Mouse (Mus musculus): Measurements from ENCODE around the gene Adamtsl4.

Adamtsl4 gene

DNA sequence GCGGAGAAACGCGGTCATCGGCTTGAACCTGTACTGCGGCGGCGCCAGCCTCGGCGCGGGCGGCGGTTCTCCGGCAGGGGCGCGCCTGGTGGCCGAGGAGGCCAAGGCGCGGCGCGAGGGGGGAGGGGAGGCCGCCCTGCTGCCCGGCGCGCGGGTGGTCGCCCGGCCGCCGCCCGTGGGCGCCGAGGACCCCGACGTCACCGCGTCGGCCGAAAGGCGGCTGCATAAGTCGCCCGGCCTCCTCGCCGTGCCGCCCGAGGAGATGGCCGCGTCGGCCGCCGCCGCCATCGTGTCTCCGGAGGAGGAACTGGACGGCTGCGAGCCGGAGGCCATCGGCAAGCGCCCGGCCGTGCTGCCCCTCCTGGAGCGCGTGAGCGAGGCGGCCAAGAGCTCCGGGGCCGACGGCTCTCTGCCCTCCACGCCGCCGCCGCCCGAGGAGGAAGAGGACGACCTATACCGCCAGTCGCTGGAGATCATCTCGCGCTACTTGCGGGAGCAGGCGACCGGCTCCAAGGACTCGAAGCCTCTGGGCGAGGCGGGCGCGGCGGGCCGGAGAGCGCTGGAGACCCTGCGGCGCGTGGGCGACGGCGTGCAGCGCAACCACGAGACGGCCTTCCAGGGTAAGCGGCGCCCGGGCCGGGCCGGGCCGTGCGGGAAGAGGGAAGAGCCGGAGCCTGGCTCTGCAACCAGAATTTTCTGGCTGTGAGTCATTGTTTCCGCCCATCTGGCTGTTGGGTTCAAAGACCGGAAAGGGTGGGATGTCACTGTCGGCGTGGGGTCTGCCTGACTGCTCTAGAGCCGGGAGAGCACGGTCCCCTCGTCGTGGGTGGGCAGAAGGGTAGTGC lies 28.6 kb downstream of the Adamtsl4 start:
- DNase-seq, result peak; percentile 99

DNA sequence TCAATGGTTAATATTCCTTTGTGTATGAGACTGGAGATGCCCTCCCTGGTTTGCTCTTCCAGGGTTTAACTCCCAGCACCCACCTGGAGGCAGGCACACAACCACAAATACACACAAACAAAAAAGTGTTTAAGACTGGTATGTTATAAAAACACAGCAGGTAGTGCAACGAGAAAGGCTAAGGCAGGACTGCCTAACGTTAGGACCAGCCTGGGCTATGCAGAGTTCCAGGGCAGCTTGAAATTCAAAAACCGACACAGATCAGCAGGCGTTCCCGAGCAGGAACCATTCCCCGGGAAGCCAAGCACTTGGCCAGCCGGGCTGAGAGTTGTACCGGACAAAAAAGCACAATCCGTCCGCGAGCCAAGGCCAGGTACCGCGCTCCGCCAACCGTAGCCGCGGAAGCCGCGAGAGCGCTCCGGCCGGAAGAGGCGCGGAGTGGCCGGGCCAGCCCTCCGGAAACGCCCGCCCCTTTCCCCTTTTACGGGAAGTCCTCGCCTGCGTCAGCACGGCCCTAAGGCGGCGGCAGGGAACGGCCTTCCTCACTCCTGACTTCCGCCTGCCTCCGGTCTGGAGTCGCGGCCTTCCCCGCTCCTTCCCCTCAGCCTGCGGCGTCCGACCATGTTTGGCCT lies 29.4 kb downstream of the Adamtsl4 start, which contains the start of gene Mcl1:
Gene Mcl1, plus strand, starts transcription at position 553 of the 632 bp plus-strand sequence.
- peak; percentile 100 for DNase-seq

DNA sequence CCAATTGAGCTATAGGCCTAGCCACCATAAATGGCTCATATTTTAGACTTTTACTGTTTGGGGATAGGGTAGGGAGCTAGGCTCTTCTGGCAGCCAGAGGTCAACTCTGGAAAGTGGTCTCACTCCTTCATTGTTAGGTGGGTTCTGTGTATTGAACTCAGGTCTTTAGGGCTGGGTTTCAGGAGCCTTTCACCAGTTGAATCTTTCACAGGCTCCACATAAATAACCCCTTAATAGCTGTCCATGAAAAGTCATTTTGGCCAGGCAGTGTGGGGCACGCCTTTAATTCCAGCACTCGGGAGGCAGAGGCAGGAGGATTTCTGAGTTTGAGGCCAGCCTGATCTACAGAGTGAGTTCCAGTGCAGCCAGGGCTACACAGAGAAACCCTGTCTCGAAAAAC lies 30.0 kb downstream of the Adamtsl4 start:
- DNase-seq, result peak; percentile 92

DNA sequence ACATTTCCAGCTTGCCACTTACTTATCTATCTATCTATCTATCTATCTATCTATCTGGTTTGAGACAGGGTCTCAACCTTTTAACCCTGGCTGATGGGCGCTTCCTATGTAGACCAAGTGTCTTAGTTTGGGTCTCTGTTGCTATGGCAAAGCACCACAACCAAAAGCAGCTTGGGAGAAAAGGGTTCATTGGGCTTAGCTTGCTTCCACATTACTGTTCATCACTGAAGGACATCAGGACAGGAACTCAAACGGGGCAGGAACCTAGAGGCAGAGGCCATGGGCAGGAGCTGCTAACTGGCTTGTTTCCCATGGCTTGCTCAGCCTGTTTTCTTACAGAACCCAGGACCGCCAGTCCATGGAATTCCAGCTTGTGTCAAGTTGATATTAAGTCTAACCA lies 30.6 kb downstream of the Adamtsl4 start:
- peak; percentile 90 for DNase-seq

DNA sequence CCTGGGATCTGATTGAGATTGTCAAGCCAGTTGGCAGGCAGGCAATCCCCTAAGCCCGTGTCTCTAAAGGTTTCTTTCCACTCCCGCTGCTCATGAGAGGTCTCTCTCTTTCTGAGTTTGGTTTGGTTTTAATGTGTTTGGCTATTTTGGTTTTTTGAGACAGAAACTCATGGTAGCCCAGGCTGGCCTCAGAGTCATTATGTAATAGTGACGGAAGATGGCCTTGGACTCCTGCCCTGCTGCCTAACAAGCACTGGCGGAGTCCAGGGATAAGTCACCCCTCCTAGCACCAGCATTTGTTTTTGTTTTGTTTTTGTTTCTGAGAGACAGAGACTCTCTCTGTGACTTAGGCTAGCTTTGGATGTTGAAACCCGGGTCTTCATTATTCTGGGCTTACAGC lies 32.3 kb downstream of the Adamtsl4 start:
- DNase-seq, result peak; percentile 94

DNA sequence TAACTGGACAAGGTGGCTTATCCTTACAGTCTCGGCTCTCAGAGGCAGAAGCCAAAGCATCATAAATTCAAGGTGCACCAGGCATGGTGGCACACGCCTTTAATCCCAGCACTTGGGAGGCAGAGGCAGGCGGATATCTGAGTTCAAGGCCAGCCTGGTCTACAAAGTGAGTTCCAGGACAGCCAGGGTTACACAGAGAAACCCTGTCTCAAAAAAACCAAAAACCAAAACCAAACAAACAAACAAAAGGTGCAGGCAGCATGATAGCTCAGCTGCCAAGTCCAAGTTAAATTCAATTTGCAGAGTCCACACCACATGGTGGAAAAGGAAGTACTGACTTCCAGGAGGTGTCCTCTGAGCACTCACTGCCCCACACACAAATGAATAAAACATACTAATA lies 33.3 kb downstream of the Adamtsl4 start:
- DNase-seq, result peak; percentile 94

DNA sequence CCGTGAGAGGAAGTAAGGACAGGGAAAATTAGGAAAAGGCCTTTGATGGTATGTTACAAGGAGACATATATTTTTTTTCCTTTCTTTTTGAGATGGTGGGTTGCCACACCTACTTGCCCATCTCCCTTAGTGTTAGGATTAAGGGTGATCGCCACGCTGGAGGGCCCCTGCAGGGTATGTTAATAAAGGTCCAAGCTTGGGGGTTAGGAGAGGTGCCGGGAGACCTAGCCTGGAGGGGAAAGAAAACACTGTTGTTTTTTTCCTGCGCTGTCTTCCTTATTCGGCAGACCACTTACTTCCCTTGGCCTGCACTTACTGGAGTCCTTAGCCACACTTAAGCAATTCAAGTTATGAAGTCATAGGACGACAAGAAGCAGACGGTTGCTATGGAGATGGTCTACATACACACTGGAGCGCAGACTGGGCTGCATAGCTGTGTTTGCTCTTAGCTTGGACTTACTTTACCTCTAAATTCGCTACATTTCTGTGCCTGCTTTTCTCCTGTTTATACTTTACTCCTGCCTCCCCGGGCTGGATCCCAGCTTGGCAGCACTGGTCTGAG lies 34.2 kb downstream of the Adamtsl4 start:
- peak; percentile 97 for DNase-seq

DNA sequence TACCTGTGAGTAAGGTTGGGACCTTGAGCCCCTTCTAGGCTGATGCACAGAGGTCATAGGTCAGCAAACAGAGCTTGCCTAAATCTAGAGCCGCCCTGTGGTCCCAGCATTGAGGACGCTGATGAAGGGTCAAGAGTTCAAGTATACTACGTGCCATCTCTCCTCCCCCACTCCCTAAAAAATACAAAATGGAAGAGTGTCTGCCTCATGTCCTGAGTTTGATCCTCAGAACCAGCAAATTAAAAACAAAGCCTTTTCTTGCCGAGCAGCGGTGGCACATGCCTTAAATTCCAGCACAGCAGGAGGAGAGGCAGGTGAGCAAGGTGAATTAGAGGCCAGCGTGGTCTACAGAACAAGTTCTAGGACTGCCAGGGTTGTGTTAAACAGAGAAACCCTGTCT lies 34.8 kb downstream of the Adamtsl4 start:
- DNase-seq, result no peak

DNA sequence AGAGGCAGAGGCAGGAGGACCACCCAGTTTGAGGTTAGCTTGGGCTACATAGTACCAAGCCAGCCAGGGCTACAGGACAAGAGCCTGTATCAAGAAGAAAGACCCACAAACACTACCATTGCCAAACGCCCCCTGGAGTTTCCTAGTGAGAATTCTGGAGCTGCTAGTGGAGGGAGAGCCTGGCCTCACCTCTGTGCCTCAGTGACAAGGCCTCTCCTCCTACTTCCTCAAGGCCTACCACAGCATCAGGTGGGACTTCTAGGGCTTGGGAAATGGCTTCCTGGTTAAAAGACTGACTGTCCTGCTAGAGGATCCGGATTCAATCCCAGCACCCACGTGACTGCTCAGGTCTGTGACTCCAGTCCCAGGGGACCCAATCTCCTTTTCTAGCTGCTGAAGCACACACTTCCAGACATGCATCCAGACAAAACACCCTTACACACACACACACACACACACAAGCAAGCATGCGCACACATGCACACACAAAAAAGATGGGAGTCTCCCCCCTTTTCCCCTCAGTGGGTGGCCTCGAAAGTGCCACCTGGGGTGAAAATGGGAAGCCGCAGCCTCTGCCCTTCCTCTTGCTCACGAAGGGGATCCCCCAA lies 35.4 kb downstream of the Adamtsl4 start:
- DNase-seq, result peak; percentile 96

DNA sequence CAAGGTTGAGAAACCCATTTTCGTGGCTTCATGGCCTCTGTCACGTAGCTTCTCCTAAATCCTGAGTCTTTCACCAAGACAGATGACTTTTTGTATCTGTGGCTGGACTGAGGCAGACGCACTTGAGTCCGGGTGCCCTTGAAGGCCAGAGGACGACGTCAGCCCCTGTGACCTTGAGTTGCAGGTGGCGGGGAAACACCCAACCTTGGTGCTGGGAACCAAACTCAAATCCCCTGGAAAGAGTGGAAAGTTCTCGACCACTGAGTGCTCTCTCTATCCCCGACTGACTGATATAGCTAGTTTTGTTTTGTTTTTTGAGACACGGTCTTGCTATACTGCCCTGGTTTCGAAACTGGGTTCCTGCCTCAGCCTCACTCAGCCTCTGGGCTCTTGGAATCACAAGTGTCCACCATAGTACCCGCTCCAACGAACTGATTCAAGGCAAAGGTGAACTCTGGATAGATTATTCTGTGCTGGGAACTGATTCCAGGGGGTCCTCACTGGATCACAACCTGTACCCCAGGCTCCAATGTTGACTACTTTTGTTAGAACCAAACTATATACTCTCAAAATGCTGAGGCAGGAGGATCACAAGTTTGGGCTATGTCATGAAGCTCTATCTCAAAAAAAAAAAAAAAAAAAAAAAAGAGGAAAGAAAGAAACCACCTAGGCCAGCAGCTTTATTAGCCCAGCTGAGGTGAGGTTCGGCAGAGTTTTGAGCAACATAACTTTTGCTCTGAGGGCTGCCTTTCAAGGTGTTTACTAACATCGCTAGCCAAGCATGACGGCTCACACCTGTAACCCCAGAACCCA lies 36.1 kb downstream of the Adamtsl4 start:
- peak; percentile 86 for DNase-seq

DNA sequence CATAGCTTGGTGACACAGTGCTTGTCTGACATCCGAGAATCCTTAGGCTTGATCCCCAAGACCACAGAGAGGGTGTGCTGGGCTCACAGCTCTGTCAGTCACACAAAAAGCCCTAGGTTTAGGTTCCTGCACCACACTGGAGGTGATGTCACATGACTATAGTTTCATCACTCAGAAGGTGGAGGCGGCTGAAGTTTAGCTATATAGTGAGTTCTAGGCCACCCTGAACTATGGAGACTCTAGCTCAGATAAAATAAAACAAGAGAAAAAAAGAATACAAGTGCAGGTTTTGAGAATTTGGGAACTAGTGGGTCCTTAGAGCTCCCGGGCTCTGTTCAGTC lies 36.7 kb downstream of the Adamtsl4 start:
- DNase-seq, result no peak

DNA sequence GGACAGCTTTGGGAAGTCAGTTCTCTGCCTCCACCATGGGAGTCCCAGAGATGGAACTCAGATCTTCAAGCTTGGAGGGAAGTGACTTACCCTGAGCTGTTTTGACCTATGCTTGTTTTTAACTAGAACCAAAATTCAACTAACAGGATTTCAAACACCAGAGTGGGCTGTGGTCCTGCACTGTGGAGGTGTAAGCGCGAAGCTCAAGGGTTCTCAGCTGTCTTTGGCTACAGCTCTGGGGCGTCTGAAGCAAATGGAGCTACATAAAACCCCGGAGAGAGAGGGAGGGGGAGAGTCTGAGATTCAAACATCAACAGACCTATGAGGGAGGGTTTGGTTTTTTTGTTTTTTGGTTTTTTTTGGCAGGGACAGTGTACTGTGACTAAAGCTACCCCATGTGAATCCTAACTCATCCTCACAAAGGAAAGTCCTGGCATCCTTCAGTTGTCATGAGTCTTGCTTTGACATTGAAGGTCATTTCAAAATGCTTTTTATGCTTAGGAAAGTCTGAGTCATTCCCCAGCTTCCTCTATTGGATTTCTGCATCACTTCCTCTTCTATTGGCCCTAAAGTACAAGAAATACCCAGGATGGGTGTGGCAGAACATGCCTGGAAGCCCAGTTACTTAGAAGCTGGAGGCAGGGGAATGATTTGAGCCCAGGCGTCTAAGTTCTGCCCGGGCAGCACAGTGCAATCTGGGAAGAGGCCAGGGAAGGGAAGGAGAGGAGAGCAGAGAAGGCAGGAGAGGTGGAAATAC lies 37.3 kb downstream of the Adamtsl4 start:
- DNase-seq, result peak; percentile 99

DNA sequence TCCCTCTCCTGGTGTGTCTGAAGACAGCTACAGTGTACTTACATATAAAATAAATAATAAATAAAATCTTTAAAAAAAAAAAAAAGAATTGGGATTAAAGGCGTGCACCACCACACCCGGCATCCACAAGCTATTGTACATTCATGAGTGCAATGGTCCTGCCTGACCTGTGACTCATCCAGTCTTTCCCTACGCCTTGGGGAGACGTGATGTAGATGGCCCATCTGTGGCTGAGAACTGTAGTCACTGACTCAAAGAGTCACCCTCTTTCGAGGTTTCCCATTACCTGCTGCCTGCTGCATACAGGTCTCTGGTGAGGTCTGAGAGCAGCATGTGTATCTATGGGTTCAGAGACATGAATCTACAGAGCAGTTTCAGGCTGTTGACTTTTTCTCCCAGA lies 39.7 kb downstream of the Adamtsl4 start:
- no peak for DNase-seq

DNA sequence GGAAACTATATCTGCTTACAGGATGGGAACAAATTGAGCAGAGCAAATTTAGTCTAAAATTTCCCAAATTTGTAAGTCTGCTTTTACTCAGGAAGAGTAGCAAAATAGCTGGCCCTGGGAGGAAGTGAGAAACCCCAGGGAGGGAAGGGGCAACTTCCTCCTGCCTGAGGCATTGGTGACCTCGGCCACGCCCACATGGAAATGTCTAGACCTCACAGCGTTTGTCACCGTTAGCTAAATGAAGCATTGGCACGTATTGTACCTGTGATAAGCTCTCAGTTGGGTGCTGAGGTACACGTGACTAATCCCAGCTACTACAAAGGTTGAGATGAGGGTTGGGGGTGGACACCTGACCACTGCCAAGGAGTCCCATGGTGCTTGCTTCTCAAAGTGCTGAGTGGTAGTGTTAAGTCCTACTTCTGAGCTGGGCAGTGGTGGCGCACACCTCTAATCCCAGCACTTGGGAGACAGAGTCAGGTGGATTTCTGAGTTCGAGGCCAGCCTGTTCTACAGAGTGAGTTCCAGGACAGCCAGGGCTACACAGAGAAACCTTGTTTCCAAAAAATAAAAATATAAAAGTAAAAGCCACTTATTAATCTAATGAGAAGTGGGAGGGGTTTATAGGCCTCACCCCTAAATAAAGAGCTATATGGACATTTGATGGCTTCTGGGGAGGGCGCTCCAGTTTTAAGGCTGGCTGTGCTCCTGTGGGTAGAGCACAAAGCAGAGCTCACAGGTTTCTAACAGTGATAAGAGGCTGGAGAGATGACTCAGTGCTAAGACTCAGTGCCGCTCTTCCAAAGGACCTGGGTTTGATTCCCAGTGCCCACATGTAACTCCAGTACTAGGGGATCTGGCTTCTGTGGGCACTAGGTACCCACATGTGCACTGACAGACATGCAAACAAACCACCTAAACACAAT lies 42.1 kb downstream of the Adamtsl4 start:
- peak; percentile 98 for DNase-seq

DNA sequence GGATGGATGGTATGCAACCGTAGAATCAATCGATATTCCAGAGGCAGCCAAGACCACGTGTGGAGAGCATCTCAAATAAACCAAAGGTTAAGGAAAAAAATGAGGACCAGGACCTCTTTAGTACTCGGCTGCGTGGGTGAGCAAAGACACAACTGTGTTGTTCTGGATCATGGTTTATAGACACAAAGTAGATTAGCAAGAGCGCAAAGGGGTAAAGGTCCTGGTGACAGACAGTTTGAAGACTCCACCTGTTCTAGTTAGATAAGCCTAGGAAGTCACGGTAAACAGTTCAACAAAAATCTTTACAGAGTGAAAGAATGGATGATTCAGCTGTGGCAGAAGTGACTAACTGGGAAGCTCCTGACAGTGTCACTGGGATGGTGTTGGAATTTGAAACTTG lies 44.6 kb downstream of the Adamtsl4 start:
- no peak for DNase-seq

DNA sequence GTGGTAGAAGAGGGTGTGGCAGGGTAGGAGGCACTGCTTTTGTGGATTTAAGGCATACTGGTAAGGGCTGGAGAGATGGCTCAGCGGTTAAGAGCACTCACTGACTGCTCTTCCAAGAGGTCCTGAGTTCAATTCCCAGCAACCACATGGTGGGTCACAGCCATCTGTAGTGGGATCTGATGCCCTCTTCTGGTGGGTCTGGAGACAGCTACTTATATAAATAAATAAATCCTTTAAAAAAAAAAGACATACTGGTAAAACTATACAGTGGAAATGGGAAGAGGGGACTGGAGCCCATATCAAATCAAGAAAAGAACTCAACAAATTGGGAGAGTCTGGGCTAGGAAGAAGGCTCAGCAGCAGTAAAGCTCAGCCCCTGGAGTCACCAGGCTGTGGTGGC lies 48.0 kb downstream of the Adamtsl4 start:
- no peak for DNase-seq

DNA sequence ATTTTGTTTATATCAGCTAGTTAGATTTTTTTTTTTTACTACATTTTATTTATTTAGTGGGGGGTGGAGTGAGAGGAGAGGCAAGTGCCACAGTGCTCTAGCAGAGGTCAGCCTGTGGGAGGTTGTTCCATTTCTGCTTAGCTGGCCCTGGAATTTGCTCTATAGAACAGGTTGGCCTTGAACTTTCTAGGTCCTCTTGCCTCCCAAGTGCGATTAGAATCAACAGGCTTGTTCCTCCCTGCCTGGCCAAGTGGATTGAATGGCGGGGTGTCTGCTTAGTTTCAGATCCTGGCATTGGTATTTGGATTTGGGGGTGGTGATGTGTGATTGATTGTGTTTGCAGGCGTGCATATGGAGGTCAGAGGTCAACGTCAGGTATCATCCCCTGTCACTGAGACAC lies 51.6 kb downstream of the Adamtsl4 start:
- peak; percentile 87 for DNase-seq

DNA sequence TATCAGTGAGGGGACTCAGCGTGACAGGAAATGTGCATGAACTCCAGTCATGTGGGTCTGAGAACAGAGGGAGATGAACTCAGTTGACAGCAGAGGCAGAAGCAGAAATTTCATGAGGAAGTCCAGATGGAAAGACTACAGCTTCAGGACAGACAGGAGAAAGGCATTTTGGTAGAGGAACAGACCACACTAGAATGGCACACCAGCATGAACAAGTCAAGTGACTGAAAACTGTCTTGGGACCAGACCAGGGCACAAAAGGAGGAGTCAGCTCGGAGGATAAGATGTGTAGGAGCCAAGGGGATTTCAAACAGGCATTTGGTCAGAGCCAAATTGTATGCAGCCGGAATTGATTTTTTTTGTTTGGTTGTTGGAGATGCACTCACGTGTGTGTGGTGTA lies 52.1 kb downstream of the Adamtsl4 start:
- DNase-seq, result peak; percentile 96

DNA sequence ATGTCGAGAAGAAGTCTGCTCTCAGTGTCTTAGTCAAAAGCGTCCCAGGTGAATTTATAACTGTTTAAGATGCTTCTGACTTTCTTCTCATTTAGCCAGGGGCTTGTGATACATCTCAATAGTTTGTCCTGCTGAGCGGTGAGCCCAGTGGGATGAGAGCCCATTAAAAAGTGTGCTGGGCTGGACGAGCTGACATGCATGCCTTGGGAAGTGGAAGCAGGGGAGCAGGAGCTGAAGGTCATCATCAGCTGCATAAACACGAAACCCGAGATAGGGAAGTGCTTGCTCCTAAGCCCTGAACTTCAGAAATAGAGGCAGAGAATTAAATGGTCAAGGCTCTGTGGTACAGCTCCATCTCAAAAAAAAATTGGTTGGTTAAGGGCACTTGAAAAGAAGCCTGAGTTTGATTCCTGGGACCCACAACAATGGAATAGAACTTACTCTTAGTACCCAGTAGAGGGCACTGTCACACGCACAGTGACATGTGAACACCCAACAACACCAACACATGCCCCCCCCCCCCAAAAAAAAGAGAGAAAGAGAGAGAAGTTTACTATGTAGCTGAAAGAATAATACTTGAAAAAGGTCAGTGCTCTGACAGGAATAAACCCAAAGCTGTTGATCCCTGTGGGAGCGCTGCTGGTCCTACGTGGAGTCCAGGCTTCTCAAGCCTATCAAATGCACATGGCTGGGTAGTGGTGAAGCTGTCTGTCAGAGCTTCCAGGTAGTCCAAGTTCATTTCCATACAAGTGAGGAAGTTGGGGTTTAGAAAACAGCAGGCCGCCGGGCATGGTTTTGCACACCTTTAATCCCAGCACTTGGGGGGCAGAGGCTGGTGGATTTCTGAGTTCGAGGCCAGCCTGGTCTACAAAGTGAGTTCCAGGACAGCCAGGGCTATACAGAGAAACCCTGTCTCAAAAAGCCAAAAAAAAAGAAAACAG lies 54.8 kb downstream of the Adamtsl4 start:
- DNase-seq, result peak; percentile 95

DNA sequence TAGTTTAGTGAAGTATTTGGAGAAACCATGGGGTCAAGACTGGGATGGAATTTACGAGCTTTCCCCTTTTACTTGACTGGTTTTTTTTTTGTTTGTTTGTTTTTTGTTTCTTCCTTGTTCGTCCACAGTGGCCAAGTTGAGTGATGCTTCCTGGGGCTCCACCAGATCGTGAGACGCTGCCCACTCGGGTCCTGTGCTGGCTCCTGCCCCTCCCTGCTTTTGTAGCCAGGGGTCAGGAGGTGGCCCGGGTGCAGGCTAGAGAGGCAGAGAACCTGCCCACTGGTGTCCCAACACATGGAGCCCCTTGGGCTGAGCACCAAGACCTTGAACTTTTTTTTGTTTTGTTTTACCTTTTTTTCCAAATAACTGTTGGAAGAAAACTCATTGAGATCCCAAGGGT lies 56.4 kb downstream of the Adamtsl4 start:
- DNase-seq, result peak; percentile 93
